Mouse (Mus musculus): Measurements from ENCODE around the gene Efcab1. TPM values are rescaled to one million over a fixed set of nuclear protein-coding genes. Genes with fewer than 3 reads are reported as not detected.

Gene Efcab1
- polyA plus RNA-seq, 1 experiment = 2.7 TPM

GRCm38 (mm10) chr16:14991001-14991400 lies 84.6 kb downstream of the Efcab1 start:
- TF ChIP-seq POLR2A (IDR thresholded peaks at IDR 0.05; ENCODE audit: borderline replicate concordance, extremely low read depth, low read depth, low read length) = no peak
- WGBS = 85% methylated on average over 3 of the region's 3 CpGs
- DNase-seq = no peak

GRCm38 (mm10) chr16:14992461-14993107 lies 86.2 kb downstream of the Efcab1 start:
- 67% methylated on average over 3 of the region's 3 CpGs for WGBS
- Histone ChIP-seq H3K4me1 (ENCODE audit: control insufficient read depth, insufficient read depth, low read length) (no peaks in the 10 kb centered on the region), H3K4me3 (replicated peaks; ENCODE audit: extremely low read depth, low read depth, low read length) (no peak overlapping the region)
- no peak for DNase-seq
- TF ChIP-seq CTCF (IDR thresholded peaks at IDR 0.05; ENCODE audit: insufficient read depth, low read length) (no peak), POLR2A (IDR thresholded peaks at IDR 0.05; ENCODE audit: borderline replicate concordance, extremely low read depth, low read depth, low read length) (no peak)

More at GRCm38 (mm10) chr16:14991001-14991400, 84.6 kb downstream of the Efcab1 start:
- Histone ChIP-seq H3K4me1 (ENCODE audit: control insufficient read depth, insufficient read depth, low read length) (no peaks in the 10 kb centered on the region), H3K4me3 (replicated peaks; ENCODE audit: extremely low read depth, low read depth, low read length) (no peak overlapping the region)

DNA sequence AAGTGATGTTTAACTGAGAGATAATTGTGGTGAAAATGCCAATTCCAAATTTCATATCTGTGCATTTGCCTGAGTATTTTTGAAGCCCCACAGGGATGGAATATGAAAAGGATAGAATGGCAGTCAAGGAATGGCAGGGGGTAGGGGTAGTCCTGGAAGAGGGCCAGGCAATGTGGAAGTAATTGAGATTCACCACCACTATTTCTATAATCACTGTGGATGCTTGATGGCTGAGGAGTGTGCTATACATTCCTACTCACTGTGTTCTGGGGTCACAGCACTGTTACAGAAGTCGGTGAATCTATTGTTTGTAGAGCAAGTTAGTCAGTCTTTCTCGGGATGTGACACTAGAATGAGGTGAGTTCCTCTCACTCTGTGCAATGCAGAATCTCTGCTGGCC lies 108.3 kb downstream of the Efcab1 start:
- no peak for DNase-seq
- H3K4me3 ChIP-seq (replicated peaks; ENCODE audit: extremely low read depth, low read depth, low read length) = no peak overlapping the region
- 69% methylated on average over 2 of the region's 2 CpGs for WGBS
- TF ChIP-seq POLR2A (IDR thresholded peaks at IDR 0.05; ENCODE audit: borderline replicate concordance, extremely low read depth, low read depth, low read length) (no peak), CTCF (IDR thresholded peaks at IDR 0.05; ENCODE audit: insufficient read depth, low read length) (no peak)
- no peaks in the 10 kb centered on the region for H3K4me1 ChIP-seq (ENCODE audit: control insufficient read depth, insufficient read depth, low read length)
